Mouse (Mus musculus): ENCODE results near the gene Naa16.

GRCm38 (mm10) chr14:79293119-79293780 is 97.3 kb downstream of the Naa16 start:
- TF ChIP-seq CTCF (IDR thresholded peaks at IDR 0.05; ENCODE audit: low read depth, low read length) (no peak), POLR2A (IDR thresholded peaks at IDR 0.05; ENCODE audit: extremely low read depth, insufficient read depth, low read length) (no peak)

Data from liver, adult 2 months (tissue).